Mouse (Mus musculus) ovary, postnatal 10 days (tissue): Measurements from ENCODE around the gene Mst1.

ENCODE experiments used
- DNase-seq: peaks from one replicate; pipeline ENCODE4 v3.0.0; 2022; ENCODE audit warnings: low spot score

Gene Mst1

GRCm38 (mm10) chr9:108056361-108057261 is 23.6 kb upstream of the Mst1 start:
- no peak for DNase-seq

DNA sequence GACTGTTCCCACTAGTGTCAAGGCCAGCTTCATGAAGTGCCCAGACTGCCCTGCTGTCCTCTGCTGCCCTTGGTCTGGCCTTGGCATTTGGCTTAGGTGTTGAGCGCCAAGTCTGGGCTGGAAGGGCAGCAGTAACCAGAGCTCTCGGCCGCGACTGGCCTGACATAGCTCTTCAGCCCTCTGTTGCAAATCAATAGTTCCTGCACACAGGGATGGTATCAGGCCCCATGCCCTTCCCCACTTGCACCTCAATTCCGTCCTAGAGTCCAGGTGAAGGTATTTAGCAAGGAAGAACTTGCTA is 23.0 kb upstream of the Mst1 start:
- DNase-seq = no peak

DNA sequence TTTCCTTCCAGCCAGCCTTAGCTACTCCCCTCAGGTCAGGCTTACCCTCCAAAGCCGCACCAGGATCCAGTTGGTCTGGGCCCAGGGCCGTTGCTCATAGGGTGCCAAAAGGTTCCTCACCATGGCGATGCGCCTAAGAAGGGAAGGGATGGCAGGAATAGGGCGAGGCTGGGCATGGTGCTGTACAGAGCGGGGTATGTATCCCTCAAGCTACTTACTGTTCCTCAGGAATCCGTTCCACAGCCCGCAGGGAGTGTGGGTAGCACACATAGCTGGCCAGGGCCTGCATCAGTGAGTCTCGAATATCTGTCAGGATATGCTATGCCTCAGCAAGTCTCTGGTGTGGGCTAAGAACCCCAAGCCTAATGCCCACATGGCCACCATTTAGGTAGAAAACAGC is 21.9 kb upstream of the Mst1 start:
- no peak for DNase-seq

- DNase-seq = no peak
These were observed 18.1 kb upstream of the Mst1 start for GRCm38 (mm10) chr9:108062142-108062541.

- no peak for DNase-seq
These were observed 16.9 kb upstream of the Mst1 start for GRCm38 (mm10) chr9:108063361-108063760.

DNA sequence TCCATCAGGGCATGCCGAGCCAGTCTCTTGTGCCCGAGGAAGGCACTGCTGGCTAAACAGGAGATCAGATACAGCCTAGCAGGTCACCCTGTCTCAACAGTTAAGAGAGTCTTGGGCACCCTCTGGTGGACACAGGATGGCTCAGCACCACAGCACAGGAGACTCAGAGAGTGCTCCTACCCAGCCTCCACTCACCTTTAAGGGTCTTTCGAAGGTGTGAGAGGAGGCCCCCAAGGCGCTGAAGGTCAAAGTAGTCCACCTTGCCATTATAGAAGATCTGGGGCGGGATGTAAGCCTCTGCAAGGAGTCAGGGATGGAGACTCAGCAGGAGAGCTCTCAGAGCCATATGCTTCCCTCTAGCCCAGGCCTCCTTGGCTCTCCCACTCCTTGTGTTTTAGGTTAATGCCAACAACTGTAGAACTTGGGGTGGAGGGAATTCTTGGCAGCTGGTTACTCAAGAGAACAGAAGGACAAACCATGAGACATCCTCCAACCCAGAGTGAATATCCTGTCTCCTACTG is 14.7 kb upstream of the Mst1 start:
- DNase-seq = no peak

DNA sequence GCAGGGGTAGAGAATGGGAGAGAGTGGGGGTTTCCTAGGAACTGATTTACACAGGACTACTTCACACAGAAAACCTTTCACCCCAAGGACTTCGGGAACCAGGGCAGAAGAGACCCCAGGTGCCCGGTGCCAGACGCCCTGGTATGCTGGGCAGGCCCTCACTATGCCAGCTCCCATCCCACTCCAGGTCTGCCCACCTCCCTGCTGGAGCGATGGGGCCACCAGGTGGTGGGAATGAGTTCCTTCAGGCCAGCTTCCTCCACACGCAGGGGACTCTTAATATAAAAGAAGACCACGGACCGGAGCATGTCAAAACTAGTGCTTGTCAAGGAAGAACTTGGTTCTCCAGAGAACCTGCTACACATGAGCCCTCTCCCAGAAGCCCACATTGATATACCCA is 13.0 kb upstream of the Mst1 start:
- DNase-seq = no peak

DNA sequence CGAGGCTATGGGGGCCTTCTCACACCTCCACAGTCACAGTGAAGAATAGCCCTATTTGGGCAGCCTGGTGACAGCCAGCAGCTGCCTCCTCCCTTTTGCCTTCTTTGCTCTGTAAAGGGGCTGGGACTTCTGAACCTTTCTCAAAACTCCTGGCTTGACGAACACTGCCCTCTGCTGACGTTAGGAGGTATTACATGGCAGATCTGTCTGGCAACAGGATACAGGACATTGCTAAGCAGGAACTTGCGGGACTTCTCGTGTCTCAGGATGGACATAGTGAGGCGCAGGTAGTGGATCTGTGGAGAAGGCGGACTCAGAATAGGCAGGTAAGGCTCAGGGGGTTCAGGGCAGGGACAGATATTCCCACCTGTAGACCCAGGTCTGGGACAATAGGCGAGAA is 12.3 kb upstream of the Mst1 start:
- DNase-seq = peak; percentile 82

DNA sequence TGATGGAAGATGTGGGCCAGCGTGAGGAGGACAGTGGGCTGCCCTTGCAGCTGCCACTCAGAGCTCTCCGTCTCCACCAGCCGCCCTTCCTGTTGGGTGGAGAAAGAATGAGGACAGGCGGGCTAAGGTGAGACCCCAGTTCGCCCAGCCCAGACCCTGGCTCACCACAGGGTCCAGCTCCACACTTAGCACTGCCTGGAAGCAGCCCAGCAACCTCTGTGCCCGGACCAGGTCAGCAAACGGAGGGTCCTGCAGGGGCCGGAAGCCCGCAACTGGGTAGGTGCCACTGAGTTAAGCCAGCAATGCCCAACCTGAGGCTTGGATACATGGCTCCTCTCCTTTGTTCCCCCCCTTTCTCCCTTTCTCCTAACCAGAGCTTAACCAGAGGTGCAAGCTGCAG is 11.2 kb upstream of the Mst1 start:
- no peak for DNase-seq

DNA sequence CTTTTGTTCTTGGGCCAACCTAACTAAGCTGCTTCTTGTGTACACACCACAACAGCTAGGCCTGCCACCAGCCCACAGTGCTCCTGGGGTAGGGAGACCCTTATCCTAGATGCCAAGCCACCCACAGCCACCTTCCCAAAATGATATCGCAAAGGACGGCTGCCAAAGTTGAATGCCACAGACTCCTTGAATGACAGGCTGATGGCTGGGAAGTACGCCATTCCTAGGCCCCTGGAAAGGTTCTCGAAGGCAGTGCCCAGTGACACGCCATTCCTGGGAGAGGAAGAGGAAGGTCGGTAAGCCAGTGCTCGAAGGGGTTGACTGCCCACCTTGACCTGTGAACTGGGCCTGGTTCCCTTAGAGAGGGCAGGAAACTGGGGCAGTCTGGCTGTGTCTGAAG is 10.7 kb upstream of the Mst1 start:
- DNase-seq = no peak

- DNase-seq = no peak
These were observed 8.4 kb upstream of the Mst1 start for GRCm38 (mm10) chr9:108071801-108072200.

DNA sequence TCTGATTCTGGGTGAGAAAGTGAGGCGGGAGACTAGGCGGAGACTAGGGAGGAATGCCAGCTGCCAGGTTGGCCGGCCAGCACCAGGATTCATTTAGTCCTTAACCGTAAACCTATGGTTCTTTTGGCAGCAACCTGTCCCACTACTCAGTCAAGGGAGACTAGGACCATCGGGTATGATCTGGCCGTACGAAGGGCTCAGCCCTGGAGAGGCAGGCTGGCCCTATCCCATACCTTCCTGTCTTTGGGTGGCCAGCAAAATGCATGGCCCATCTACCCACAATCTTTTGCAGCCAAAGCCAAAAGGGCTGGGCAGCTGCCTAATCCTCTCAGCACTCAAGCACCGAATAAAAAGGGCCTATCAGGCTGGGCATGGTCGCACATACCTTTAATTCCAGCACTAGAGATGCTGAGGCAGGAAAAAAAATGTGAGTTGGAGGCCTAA is 7.7 kb upstream of the Mst1 start:
- no peak for DNase-seq

GRCm38 (mm10) chr9:108073141-108073930 is 6.9 kb upstream of the Mst1 start:
- no peak for DNase-seq

DNA sequence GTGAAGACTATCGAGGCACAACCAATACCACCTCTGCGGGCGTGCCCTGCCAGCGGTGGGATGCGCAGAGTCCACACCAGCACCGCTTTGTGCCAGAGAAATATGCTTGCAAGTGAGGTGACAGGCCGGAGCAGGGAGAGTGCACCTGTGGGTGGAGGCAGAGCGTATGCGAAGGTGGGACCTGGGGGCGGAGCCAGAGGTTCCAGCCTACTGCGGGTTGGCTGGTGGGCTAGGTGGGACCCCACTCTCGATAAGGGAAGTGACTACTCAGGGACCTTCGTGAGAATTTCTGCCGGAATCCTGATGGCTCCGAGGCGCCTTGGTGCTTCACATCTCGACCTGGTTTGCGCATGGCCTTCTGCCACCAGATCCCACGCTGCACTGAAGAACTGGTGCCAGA is 2.3 kb downstream of the Mst1 start:
- DNase-seq = no peak

GRCm38 (mm10) chr9:108082988-108083431 is 2.8 kb downstream of the Mst1 start, which contains the start of gene Rnf123:
TSS of gene Rnf123 (minus strand) at chr9:108083346.
- DNase-seq = no peak

DNA sequence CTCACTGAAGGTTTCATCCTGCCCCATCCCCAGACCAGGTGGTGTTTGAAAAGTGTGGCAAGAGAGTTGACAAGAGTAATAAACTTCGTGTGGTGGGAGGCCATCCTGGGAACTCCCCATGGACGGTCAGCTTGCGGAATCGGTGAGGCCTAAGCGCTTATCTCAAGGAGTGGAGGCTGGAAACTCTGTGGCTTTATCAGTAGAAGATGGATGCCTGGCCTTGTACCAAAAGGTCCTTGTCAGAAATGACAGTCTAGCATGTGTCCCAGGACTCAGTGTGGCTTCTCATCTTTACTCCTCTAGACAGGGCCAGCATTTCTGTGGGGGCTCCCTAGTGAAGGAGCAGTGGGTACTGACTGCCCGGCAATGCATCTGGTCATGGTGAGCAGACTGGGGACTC is 3.3 kb downstream of the Mst1 start:
- no peak for DNase-seq

DNA sequence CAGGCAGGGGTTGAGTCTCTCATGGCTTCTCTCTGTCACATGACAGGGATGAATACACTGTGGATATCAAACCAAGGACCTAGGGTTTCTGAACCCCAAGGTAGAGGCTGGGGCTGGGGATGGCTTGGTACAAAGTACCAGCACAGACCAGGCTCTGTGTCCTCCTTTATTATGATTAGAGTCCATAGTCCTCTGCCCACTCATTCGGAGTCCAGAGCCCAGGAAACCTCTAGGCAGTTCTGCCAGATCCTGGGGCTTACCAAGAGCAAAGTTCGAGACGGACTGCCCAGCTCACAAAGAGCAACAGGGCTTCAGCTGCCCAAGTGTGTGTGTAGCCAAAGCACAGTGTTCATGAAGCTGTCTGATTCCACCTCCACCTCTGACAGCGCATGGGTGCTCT is 5.0 kb downstream of the Mst1 start:
- DNase-seq = no peak

DNA sequence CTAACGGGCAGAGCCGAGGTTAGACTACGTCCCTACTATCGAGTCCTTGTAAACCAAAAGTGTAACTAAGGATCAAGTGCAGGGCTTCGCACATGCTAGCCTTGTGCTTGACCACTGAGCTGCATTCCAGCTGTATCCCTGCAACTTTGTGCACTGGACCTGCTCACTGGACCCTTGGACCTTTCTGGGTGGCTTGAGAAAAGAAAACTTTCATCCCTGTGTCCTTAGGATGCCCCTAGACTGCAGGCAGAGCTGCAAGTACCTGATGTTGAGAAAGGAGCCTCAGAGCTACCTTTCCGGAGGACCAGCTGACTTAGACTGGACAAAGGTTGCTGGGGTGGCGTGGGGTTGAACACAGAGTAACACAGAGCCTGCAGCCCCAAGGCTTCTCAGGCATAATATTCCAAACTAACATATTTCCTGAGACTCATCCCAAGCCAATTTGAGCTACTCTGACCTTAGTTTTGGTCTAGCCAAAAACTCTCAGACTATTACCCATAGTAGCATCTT is 10.4 kb downstream of the Mst1 start:
- no peak for DNase-seq

GRCm38 (mm10) chr9:108093586-108093985 is 13.3 kb downstream of the Mst1 start:
- DNase-seq = no peak

- peak; percentile 79 for DNase-seq
These were observed 14.1 kb downstream of the Mst1 start, which contains the start of gene Apeh for GRCm38 (mm10) chr9:108094184-108094941. TSS of gene Apeh (minus strand) at chr9:108094606.

DNA sequence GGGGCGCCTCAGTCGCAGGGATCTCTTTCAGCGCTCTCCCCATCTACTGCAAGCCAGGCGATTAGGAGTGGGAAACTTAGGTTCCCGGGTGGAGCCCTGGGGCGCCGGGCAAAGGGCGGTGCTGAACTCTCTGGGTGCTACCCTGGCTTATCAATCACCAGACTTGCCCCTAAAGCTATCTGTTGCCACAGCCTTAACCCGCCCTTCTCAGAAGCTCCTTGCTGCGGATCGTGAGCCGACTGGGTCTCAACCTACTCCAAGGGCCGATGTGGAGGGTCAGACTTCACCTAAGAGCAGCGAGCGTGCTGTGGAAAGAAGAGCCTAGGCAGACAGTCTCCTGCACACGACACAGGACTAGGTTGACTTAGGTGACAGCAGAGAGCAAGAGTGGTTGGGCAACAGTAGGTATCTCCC is 14.8 kb downstream of the Mst1 start:
- no peak for DNase-seq

DNA sequence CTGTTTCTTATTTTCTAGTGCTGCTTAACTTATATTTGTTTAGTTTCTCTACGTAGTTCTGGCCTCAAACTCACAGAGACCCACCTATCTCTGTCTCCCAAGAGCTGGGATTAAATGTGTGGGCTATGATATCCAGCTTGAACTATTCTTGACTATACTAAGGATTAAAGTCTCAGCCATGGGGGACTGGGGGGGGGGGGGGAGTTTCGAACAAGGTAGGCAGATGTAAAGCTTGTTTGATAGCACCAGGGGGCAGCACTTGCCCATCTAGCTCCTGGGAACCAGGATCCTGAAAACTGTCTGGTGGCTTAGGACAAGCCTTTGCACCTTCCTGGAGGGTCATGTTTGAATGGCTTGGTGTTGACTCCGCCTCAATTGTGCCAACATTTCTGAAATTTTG is 15.3 kb downstream of the Mst1 start:
- no peak for DNase-seq
